Mouse (Mus musculus) frontal cortex, adult 2 months (tissue): Measurements from ENCODE around the gene Tcte2. TPM values are rescaled to one million over a fixed set of nuclear protein-coding genes. Genes with fewer than 3 reads are reported as not detected.
"Not testable (repeated sequence)": the region's sequence is repeated elsewhere in the genome, so short reads cannot be mapped to it uniquely, and the experiment has no call there.

ENCODE experiments used
- DNase-seq, 2 experiments: peaks; one replicate each; pipeline ENCODE4 v3.0.0; 2022; ENCODE audit warnings: low spot score in 1 of 2; ENCODE audit errors: extremely low spot score in 1 of 2
- polyA plus RNA-seq: library from polyadenylated mRNA; depleted of rRNA; stranded (reverse); fragments of >200 nt; gene quantifications from 2 replicates; pipeline ENCODE4 v1.2.3, GENCODE M21; 2012

Gene Tcte2
- polyA plus RNA-seq, 1 experiment, result 14.0 TPM

GRCm38 (mm10) chr17:13685621-13686020, 76.0 kb downstream of the Tcte2 start:
- DNase-seq, result no peak

DNA sequence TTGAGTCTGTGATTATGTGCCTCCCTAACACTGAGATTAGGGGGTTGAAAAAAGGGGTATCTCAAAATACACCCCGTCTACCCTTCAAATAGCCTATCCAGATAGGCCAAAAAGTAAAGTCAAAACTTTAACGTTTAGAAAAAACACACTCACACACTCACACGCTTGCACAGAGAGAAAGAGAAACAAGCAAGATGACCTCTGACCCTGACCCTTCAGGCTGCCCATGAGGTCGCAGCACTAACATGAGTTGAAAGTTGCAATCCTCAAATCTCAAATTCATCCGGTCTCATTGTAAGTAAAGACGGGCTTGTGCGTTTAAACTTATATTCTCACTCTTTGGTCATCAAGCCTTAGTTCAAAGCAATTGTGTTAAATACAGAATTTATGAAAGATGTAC, 77.4 kb downstream of the Tcte2 start:
- no peak for DNase-seq

- no peak for DNase-seq
Measured at GRCm38 (mm10) chr17:13683411-13684174, 78.0 kb downstream of the Tcte2 start.

GRCm38 (mm10) chr17:13683027-13683410, 78.6 kb downstream of the Tcte2 start:
- DNase-seq, result no peak

- no peak for DNase-seq
Measured at GRCm38 (mm10) chr17:13682378-13683026, 79.1 kb downstream of the Tcte2 start.

- DNase-seq, result no peak
Measured at GRCm38 (mm10) chr17:13681686-13682085, 79.9 kb downstream of the Tcte2 start.

- DNase-seq, result peak; percentile 31 to 65
Measured at GRCm38 (mm10) chr17:13681126-13681525, 80.5 kb downstream of the Tcte2 start.

GRCm38 (mm10) chr17:13680318-13680717, 81.3 kb downstream of the Tcte2 start:
- no peak for DNase-seq

DNA sequence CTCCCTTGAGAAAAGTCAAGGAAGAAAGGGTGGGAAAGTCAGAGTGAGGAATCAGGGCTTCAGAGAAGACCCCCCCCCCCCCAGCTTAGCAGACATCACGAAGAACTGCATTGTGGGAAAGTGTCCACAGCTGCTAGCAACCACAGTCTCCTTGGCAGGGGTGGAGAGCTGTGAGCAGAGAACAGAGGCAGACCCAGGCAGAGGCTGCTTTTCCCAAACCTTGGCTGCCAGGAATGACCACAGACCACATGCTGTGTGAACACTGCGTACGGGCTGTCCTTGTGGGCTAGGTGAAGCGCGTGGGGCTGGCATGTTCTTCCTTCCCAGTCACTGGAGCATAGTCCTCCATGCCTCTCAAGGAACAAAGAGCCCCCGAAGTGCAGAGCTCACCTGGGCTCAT, 81.9 kb downstream of the Tcte2 start:
- DNase-seq, result no peak

- peak in 1 of 2 experiments; percentile 55 for DNase-seq
Measured at GRCm38 (mm10) chr17:13677225-13678148, 84.1 kb downstream of the Tcte2 start.

DNA sequence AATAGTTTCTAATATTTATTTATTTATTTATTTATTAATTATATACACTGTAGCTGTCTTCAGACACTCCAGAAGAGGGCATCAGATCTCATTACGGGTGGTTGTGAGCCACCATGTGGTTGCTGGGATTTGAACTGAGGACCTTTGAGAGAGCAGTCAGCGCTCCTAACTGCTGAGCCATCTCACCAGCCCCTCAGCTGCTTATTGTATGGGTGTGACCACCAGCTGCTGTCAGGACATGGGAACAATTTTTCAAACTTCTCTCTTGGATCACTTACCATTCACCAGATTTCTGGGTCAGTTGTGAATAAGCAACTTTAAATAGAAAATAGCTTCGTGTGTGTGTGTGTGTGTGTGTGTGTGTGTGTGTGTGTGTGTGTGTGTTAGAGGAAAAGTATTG, 85.5 kb downstream of the Tcte2 start:
- DNase-seq, result not testable (repeated sequence)

DNA sequence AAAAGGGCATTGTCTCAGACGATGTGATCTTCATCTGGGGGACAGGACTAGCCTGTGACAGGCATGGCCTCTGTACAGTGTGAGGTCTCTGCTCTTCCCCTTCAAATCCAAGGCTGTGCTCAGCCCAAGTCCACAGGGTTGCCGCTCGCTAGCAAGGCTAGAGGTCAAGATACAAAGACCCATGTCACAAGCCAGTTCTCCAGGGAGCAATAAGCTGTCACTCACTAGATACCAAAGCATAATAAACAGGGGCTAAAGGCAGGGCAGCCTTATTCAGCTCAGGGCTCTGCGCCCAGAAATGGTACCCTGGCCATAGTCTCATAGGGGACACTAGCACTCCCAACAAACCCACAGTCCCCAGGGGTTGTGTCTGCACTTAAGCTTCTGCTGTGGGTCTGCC, 86.0 kb downstream of the Tcte2 start:
- DNase-seq, result no peak

GRCm38 (mm10) chr17:13674695-13675306, 86.8 kb downstream of the Tcte2 start:
- DNase-seq, result no peak

GRCm38 (mm10) chr17:13671732-13672131, 89.9 kb downstream of the Tcte2 start:
- no peak for DNase-seq

DNA sequence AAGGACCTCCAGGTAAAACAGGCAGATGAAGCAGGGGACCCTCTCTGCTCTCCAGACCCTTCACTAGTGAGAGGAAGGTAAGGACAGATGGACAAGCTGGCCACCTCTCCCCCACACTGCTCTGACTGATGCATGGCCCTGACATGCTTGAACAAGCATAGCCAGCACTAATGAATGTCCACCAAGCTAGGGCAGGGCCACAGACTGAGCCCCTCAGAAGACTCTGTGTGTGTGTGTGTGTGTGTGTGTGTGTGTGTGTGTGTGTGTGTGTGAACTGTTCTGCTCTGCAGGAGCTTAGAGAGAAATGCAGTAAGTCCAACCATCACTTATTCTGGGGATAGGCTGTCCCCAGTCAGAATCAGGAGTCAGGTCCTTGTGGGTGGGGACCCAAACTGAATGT, 91.4 kb downstream of the Tcte2 start:
- DNase-seq, result no peak

DNA sequence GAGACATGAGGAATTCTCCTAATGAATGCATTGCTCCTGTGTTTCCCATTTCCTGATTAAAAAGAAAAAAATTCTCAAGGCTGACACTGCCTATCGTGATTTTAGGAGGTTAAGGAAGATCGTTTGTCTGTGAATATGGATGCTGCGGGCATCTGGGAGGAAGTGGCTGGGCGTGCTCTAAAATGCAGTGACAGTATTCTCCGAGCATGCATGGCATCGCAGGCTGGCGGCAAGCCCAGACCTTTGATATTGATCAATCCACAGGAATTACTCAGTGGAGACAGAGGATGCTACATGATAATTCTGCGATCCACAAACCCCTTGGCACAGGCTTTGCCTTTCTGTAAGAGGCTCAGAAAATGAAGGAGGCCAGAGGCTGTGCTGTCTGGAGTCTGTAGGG, 92.4 kb downstream of the Tcte2 start:
- peak in 1 of 2 experiments; percentile 51 for DNase-seq

GRCm38 (mm10) chr17:13668052-13669015, 93.3 kb downstream of the Tcte2 start:
- DNase-seq, result peak; percentile 30 to 66

DNA sequence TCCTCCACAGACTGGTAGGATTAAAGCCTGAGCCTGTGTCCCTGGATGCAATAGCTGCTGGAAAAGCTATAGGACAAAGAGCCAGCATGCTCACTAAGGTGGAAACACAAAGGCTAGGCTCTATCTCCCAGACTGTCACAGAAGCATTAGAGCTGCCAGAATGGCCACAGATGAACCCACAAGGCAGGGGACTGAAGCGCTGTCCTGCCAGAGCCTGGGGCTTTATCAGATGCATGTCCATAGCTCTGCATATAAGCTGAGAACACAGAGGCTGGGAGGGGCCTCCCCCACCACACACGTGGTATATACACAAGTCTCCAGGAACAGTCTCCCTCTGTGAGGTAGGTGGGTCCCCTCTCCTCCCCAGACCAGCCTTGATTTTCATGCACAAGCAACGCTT, 94.6 kb downstream of the Tcte2 start:
- no peak for DNase-seq

DNA sequence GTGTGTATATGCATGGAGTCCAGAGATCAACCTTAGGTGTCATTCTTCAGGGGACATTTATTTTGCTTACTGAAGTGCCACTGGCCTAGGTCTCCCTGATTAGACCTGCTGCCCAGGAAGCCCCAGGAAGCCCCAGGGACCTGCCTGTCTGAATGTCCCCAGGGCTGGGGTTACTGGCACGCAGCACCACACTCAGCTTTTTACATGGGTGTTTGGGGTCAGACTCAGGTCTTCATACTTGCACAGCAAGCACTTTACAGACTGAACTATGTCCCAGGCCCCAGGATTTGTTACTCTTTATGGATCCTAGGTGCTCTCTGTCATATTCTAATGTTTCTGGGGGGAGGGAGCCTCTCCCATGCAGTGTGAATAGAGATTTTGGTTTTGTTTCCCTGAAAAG, 95.9 kb downstream of the Tcte2 start:
- DNase-seq, result no peak
